ENCODE assay signal across 15 mouse cellular contexts in genomic region chr3:87545554-87545953, GRCm38 (mm10).
"Had no signal": no experiment of that assay in that cellular context is flagged by ENCODE, and none has a peak within 500 bp of the region (broad histone marks: within the 10 kb centered on the region; RNA-seq: fewer than 3 reads in every experiment).

No protein-coding gene starts in this region.

- H3K27ac ChIP-seq: left cerebral cortex, adult 2 months; limb, embryonic 12.5 days; limb, embryonic 15.5 days; liver, embryonic 14.5 days; macrophage; midbrain, embryonic 13.5 days had no signal

- H3K9me3 ChIP-seq: limb, embryonic 12.5 days; limb, embryonic 15.5 days; midbrain, embryonic 13.5 days had no signal

- H3K4me3 ChIP-seq: left cerebral cortex, adult 2 months; limb, embryonic 12.5 days; limb, embryonic 15.5 days; midbrain, embryonic 13.5 days had no signal

- DNase-seq: kidney, adult 8-10 months; kidney, postnatal 36 days; liver, postnatal 0 days; lung, embryonic 14.5 days; thymus, adult 18-20 months; thymus, postnatal 36 days had no signal

- ATAC-seq: intestine, embryonic 16.5 days; liver, postnatal 0 days; lung, postnatal 0 days; midbrain, embryonic 13.5 days had no signal

- H3K9ac ChIP-seq: limb, embryonic 12.5 days; limb, embryonic 15.5 days; liver, embryonic 14.5 days; liver, postnatal 0 days; lung, embryonic 14.5 days; midbrain, embryonic 13.5 days had no signal

- H3K4me2 ChIP-seq: limb, embryonic 12.5 days; limb, embryonic 15.5 days; liver, embryonic 11.5 days; lung, embryonic 14.5 days; midbrain, embryonic 13.5 days had no signal

- H3K36me3 ChIP-seq: limb, embryonic 15.5 days had no signal
